Mouse (Mus musculus) granulocyte monocyte progenitor cell, adult 5-6 weeks (primary cell): Measurements from ENCODE around the gene Sorcs1. TPM values are rescaled to one million over a fixed set of nuclear protein-coding genes. Genes with fewer than 3 reads are reported as not detected.

Source experiments
- ATAC-seq: replicated peaks from 2 replicates; pipeline ENCODE4 v1.8.0; 2016; ENCODE audit warnings: mild to moderate bottlenecking, moderate TSS enrichment, inconsistent platforms; ENCODE audit not compliant: poor library complexity, severe bottlenecking
- total RNA-seq, 2 experiments: library from RNA; stranded (forward) in 1 of 2; stranded (reverse) in 1 of 2; fragments of 200-712, 200-1000 nt in 1 of 2; fragments of >200 nt in 1 of 2; fragmentation: Nextera tagmentation in 1 of 2; gene quantifications; 2 replicates each; pipeline ENCODE4 v1.2.3; 2014 to 2017

Gene Sorcs1
- total RNA-seq, 2 experiments from 2014 or later, result not detected

DNA sequence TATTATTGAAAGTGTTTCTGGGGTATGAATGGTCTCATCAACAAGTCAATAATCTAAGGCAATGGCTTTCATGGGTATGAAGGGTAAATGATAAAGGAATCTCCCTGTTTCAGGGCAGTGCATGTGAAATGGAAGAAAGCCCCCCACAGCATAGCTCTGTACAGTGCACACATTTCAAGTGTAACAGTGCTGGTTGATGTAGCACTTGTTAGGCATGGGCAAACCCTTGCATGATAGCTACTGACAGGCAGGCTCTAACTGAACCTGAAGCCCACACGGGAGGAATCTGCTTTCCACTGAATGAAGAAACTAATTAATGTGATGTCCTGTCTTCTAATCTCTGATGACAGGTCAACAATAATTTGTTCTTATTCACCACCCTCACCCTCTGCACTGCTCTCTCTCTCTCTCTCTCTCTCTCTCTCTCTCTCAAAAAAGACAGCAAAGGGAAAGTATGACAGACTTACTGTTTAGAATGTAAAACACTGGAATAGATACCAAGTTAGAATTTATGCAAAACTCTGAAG, 108.7 kb downstream of the Sorcs1 start:
- ATAC-seq, result no peak

GRCm38 (mm10) chr19:50566306-50566705, 112.1 kb downstream of the Sorcs1 start:
- no peak for ATAC-seq

DNA sequence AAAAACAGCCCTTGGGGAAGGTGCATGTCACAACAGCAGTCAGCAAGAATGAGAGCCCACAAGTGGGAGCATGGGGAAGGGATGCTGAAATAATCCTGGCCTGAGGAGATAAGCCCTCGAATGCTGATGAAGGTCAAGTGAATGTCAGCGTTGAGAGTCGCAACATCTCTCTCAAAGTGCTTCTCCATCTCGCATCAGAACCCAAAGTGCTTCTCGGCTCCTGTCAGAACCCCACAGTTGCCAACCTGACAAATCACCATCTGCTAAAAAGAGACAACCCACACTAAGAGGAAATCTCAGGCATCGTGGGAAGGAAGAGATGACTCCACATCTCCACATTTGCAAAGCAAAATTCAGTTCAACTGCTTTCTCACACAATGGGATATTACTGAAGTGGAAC, 119.7 kb downstream of the Sorcs1 start:
- ATAC-seq, result no peak

DNA sequence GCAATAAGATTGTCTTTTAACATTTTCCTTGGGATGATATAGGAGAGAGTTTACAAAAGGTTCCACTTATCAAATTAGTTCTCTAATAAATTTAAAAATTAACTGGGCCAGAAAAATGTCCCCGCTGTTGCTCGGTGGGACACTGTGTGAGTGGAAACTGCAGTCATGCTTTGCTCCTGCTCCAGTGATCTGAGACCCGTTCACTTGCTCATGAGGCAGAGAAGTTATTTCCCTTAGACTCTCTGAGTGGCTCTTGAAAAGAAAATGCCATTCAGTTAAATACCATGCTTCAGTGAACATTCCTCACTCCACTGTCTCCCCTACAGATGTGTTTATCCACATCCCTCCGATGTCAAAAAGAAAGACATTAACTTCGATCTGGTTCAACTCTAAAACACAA, 144.4 kb downstream of the Sorcs1 start:
- no peak for ATAC-seq

DNA sequence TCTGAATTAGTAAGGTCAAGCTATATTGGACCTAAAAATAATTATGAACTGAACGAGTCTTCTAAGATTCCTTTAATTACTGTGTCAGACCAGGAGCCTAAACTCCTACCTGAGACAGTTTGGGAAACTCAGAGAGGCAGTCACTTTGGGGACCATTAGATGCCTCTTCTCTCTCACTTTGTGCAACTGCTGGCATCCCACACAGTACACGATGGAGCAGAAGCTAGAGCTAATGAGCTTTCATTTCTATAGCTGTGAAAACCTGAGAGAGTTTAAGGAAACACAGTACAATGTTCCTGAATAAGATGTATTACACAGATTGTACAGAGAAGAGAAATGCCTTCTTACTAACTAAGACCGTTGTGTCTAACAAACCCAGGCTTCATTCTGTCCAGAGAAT, 150.6 kb downstream of the Sorcs1 start:
- ATAC-seq, result no peak

- ATAC-seq, result no peak
Measured at GRCm38 (mm10) chr19:50526094-50526493, 152.4 kb downstream of the Sorcs1 start.

DNA sequence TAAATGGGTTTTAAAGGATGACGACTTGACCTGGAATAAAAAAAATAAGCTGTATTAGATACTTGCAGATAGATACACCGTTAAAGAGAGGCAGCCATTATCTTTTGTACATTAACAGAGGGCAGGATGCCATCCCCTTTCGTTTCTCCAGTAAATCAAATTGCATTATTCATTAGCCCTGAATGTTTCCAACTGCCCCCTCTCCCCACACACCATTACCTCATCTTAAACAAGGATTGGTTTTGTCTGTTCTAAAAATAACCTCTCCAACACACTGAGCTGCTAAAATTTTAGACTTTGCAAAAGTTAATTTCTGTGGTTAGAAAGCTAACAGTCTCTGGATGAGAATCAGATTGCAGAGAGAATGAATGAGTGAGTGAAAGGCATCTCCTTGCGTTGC, 156.5 kb downstream of the Sorcs1 start:
- ATAC-seq, result no peak

GRCm38 (mm10) chr19:50515059-50515673, 163.3 kb downstream of the Sorcs1 start:
- ATAC-seq, result no peak

DNA sequence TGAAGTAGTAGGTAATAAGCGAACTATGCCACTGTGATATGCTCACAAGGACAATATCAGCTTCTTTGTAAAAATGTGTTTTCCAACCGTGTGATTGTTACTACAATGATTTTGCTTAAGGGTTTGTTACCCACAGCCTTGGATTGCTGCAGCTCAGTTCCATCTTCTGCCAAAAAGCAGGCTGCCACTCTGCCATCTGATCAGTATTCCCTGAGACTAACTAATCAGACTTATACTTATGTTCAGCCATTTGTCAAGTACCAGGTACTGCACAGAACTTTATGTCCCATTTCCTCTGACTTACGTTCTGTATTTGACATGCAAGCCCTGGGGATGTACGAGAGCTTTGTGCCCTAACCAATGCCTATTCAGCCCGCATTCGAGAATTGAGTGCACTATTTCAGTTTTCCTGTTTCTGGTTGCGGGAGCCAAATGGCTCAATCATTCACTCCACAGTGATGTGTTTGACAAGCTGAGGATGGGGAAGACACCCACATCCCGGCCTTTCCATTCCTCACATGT, 164.1 kb downstream of the Sorcs1 start:
- ATAC-seq, result no peak

DNA sequence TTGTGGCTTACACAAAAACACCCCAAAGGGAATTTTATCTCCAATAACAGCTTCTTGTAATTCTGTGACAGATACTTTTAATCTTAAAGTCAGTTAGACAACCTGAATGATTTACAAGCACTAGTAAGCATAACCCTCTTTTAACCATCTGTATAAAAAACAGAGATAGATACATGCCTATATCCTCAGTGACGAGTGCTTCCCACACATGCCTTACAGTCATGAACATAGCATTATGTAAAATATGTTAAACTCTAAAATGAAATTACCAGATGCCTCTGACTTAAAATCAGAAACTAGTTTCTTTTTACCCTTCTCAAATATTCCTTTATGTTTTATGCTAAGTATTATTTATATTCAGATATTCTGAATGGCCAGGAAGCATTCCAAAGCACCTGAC, 175.6 kb downstream of the Sorcs1 start:
- no peak for ATAC-seq

DNA sequence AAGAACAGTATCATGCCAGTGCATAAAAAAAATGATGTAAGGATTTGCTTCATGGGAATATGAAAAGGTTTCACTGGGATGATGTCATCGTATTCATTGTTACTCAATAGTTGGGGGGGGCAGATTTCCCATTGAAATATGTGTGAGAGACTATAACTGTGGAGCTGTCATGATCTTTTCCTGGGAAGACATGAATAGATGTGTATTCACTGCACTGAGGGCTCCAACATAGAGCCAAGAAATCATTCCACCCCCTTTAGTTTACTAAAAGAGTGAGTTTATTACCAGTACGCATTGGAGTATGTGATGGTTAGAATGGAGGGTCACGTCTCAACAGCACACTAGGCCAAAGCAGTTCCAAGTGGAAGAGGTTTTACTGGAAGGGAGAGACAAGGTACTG, 187.3 kb downstream of the Sorcs1 start:
- no peak for ATAC-seq

DNA sequence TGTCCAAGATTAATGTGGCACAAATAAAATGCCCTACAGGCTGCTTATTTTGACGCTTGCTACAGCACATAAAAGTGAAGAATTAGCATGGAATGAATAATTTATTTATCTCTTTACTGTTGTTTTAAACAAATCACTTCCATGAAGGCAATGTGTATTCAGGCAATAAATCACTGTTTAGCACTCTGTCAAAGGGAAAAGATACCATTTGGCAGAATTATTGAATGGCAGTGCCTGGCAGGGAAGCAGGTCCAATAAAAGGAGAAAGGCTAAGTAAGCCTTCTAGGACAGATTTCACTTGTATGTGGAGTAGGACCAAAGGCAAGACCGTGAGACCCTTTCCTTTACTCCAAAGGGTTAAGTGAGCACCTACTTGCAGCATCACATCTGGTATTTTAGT, 187.7 kb downstream of the Sorcs1 start:
- ATAC-seq, result no peak

GRCm38 (mm10) chr19:50489786-50490185, 188.7 kb downstream of the Sorcs1 start:
- no peak for ATAC-seq

DNA sequence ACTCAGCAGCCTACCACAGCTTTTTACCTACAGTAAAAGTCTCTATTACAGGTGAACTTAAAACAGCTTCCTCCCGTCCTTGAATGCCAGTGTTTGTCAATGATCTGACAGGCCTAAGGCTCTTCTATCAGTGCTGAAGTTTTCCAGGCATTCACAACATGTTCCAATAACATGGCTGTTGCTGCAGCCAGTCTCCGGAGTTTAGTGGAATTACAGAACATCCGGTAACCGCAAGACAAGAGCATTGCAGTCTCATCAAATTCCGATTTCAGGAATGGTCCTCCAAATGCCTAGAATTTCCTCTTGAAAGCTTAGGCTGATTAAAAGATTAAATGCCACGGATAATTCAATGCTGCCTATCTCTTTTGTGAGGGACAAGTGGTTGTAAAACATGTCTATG, 190.0 kb downstream of the Sorcs1 start:
- ATAC-seq, result no peak

GRCm38 (mm10) chr19:50487768-50488167, 190.7 kb downstream of the Sorcs1 start:
- ATAC-seq, result no peak

GRCm38 (mm10) chr19:50486345-50486744, 192.1 kb downstream of the Sorcs1 start:
- ATAC-seq, result no peak

DNA sequence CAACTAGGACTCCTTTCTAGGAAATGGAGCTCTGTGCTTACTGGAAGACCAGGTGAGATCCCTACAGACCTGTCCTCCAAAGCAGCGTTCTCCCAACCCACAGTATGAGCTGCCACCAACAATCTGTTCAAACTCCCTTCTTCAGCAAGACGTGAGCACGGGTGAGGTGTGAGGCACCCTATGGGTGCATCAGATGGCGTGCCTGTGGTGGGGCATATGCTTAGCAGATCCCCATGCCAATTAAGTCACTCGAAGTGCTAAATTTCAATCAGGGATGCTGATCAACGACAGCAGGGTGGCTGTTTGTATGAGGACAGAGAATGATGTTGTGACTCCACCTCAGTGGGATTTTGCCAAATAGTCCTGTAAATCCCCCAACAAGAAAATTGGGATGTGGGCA, 201.7 kb downstream of the Sorcs1 start:
- no peak for ATAC-seq

DNA sequence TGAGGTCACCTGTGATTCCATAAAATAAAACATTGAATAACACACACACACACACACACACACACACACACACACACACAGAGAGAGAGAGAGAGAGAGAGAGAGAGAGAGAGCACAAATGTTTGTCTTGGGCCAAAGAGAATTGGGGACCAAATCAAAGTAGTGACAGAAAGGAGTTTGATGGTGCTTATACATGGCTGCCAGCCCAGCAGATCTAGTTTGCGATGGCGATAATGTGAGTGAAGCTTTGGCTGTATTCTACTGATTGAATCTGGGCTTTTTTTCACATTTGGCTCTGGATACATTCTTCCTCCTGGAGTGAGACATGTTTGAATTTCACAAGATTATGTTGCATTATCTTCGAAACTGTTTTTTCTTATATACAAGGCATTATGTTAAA, 209.9 kb downstream of the Sorcs1 start:
- ATAC-seq, result no peak

GRCm38 (mm10) chr19:50464811-50465210, 213.6 kb downstream of the Sorcs1 start:
- ATAC-seq, result no peak

- ATAC-seq, result no peak
Measured at GRCm38 (mm10) chr19:50458581-50458980, 219.9 kb downstream of the Sorcs1 start.

- no peak for ATAC-seq
Measured at GRCm38 (mm10) chr19:50457275-50457892, 221.1 kb downstream of the Sorcs1 start.

DNA sequence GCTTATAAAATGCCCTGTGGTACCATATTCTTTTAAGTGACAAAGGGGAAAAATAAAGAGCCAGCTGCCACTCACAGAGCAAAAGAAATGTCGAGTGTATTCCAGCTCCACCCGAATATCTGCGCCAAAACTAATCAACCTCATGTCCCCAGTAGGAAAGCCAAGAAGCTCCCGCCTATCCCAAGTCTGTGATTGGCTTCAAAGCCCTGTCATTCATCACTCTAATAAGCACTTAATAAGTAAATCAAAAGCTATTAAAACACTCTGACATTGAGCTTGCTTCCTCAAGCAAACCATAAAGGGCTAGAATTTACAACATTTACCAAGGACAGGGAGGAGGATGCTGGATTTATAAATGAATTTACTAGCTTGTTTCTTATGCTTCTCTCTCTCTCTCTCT, 237.3 kb downstream of the Sorcs1 start:
- ATAC-seq, result no peak
